Mouse (Mus musculus) megakaryocyte, embryonic 14.5 days (primary cell): ENCODE results near the gene Hdgfl3.
"Not testable (repeated sequence)": the region's sequence is repeated elsewhere in the genome, so short reads cannot be mapped to it uniquely, and the experiment has no call there.

Experiments used
- FLI1 ChIP-seq: IDR thresholded peaks from 2 replicates; pipeline ENCODE4 v1.6.1; 2012; ENCODE audit warnings: low read length, inconsistent platforms, mixed read lengths
- GATA1 ChIP-seq: IDR thresholded peaks from 3 replicates; pipeline ENCODE4 v1.6.1; 2012; ENCODE audit warnings: mixed read lengths, low read length, inconsistent platforms, borderline replicate concordance

DNA sequence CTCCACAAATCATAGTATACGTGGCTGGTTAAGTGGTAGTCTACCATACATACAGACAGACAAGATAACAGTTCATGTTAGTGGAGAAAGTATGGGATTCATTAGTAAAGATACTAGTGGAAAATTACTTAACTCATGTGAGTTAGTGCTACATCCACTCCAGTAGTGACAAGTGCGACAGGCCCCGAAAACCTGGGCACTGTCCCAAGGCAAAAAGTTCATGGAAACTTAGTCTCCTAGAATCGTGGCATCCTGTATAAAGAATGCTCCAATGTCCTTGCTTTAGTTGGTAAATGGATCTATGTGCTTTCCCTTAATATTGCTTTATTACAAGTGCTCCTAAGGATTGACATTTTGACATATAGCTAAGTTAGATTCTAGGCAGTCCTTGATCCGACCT, 96.5 kb downstream of the Hdgfl3 start:
- not testable (repeated sequence) for TF ChIP-seq FLI1, GATA1
